Mouse (Mus musculus) CD4-positive, CD25-positive, alpha-beta regulatory T cell, adult 4 months (primary cell): ENCODE data around the gene Nmnat3. TPM values are rescaled to one million over a fixed set of nuclear protein-coding genes. Genes with fewer than 3 reads are reported as not detected.

Experiments used
- ATAC-seq: one replicate; pipeline ENCODE4 v1.8.0; 2017
- polyA plus RNA-seq, 2 experiments: library from polyadenylated mRNA; unstranded; fragments of 100-300 nt; shearing (Covaris generic); gene quantifications; one replicate each; pipeline ENCODE4 v1.2.1; 2017

The Nmnat3 gene
- polyA plus RNA-seq, 2 experiments from 2014 or later: 15.7 to 27.0 TPM

DNA sequence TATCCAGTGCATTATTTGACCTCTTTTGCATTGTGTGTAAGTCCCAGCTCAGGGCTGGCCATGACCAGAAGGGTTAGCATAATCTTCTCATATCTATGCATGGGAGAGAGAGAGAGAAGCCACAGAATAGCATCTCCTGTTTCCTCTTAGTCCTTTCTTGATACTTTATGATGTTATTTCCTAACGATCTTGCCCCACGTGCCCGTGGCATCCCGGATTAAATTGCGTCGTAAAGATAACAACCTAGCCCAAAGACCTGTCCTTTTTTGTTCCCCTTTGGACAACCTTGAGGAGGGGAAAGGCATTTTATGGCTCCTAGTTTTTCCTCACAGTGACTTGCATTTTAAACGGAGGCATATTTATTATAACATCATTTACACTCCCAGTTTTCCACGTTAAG lies 78.8 kb downstream of the Nmnat3 start:
- no peak for ATAC-seq

DNA sequence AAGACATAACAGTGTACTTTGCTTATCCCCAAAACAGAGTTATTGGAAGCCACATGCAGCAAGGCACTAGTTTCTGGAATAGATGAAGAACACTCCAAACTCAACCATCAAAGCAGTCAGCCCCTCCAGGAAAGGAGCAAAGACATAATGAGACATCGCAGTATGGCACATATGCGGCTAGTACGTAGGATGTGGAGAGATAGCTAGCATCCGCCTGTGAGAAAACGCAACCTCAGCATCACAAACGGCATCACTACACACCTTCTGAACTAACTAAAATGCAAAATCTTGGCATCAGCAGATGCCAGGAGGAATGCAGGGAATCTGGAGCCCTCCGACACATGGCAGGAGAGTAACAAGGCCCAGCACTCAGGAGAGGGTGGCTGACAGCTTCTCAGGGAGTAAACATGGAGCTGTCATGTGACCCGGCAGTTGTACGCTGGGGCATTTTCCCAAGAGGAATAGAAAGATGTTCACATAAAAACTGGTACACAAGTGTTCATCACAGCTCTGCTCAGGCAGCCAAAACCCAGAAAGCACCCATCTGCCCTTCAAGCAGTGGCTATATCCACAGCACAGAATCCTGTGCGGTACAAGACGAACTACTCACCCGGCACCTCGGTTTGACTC lies 80.2 kb downstream of the Nmnat3 start:
- ATAC-seq: no peak

DNA sequence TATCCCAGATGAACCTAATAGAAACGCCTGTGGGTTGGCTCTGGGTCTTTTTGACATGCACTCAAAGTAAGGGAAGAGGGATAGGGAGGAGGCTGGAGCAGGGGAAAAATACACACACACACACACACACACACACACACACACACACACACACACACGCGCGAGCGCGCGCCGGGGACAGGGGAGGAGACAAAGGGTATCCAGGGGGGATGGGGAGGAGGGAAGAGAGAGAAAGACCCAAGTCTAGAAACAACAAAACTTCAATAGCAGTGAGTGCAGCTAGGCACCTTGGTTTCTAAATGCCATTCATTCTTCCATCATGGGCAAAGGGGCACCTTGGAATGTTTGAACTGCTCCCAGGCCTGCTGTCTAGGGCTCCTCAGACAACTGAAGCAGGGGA lies 82.5 kb downstream of the Nmnat3 start:
- no peak for ATAC-seq

DNA sequence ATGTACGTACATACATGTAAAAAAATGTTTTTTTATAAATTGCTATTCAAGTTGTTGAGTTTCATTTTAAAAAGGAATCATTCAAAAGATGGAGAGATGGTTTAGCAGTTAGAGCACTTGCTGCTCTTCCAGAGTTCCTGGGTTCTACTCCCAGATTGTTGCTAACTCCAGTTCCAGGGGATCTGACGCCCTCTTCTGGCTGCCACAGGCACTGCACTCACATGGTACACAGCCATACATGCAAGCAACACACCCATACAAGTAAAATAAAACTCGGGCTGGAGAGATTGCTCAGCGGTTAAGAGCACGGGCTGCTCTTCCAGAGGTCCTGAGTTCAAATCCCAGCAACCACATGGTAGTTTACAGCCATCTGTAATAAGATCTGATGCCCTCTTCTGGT lies 86.1 kb downstream of the Nmnat3 start:
- no peak for ATAC-seq

DNA sequence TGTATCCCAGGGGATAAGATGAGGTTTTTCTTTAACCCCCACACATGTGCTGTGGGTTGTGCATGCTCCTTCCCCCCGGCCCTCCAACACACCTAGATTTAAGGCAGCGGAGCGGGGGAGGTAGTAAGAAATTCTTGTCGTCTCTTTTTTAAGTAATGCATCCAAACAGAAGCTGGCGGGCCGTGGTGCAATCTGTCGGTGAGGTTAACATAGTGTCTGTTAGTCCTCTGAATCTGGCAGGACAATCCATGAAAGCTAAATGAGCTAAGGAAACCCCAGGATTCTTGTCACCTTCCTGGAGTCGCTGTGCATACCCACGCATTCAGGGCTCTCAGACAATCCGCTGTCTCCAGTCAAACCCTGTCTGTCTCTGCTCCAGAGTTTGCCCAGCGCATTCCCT lies 87.7 kb downstream of the Nmnat3 start:
- ATAC-seq: no peak

DNA sequence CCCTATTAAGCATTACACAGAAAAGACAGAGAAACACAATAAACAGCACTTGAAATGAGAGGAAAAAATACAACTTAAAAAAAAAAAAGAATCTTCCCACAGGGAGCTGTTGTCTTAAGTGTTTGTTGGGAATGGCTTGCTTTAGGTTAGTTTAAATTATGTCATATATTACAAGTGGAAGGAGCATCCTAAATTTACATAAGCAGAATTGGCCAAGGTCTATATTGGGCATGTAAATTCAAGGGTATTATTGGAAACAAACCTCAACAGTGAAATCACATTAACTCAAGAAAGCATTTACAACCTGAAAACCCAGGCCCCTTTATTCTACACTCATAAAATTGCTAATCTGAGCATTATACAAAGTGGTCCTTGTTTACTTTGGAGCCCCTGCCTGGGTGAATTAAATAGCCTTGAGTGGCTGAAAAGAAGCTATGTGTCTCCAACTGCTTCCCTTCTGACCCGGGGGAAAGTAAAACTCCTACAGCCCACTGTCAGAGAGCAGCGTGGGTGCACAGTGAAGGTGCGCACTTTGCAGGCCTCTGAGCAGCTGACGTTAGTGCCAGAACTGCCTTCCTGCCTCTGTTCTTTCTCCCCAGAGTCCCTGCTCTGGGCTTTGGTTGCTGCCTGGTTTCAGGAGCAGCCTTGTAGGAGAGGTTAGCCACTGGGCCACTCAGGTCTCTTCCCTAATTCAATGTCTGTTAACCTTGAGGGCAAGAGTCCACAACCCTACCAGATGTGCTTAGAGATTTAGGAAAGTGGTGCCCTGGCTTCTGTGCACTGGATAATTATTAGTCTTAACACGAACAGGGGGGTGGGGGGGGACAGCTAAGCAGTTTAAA lies 88.3 kb downstream of the Nmnat3 start:
- no peak for ATAC-seq

DNA sequence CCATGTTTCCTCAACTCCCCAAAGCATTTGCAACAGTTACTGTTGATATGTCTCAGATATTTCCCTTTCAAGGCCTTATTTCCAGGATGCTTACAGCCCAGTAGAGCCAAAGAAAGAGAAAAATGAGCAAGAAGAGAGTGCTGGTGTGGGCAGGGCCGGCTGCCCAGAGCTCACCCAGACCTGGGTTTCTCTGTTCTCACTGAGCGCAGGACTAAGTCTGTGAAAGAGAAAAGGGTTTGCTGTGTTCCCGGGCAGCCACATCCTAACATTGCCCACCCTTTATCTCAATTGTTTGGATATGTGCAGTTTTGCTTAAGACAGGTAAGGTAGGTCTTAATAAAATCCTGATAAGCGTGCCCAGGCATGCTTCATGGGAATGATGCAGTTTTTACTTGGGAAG lies 92.5 kb downstream of the Nmnat3 start:
- no peak for ATAC-seq

DNA sequence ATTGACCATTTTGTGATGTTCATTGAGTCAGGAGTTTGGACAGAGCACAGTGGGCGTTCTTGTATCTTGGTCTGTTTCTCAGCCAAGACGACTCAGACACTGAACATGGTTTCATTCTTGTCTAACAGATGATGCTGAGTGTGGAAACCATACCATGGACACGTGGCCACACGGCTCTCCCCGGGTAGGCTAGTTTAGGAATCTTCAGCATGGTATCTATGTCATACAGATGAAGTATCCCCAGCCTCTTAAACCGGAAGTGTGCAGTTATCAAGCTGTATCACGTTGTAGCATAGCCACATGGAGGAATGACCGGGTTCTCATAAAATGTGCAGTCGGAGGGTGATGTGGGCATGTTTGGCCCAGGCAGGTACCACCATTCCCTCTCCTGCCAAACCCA lies 93.4 kb downstream of the Nmnat3 start:
- no peak for ATAC-seq

DNA sequence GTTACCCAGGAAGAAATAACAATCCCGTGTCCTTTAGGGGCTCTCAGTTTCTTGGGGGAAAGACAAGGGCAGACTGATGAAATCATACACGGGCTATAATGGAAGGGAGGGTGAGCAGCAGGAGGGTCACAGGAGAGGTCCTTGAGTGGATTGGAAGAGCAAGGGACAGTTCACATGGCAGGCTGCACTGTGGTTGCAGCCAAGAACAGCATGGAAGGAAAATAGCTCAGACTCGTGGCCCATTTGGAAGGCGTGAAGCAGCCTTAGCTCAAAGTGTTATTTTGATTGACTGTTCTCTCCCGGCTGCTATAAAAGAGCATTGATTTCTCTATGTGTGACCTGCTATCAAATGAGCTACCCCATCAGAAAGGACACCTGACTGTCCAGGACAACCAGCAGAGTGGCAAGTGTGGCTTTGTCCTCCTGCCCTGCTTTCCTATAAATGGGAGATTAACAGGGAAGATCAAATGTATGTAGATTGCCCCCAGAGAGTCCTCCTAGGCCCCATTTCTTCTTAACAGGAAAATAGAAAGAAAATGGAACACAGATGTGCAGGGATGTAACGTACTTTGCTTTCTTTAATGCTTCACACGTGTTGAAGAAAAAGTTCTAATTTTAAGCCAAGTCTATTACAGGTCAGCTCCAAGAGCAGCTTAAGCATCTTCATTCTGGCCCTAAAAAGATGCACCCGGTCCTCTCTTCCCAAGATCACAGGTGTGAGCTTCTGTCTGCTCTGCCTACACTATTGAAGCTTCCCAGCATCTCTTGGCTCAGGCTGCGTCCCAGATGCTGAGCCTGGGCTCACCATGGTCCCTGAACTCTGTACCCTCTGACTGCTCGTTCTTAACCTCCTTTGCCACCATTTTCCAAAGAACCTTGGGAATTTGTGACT lies 100.8 kb downstream of the Nmnat3 start:
- ATAC-seq: no peak

DNA sequence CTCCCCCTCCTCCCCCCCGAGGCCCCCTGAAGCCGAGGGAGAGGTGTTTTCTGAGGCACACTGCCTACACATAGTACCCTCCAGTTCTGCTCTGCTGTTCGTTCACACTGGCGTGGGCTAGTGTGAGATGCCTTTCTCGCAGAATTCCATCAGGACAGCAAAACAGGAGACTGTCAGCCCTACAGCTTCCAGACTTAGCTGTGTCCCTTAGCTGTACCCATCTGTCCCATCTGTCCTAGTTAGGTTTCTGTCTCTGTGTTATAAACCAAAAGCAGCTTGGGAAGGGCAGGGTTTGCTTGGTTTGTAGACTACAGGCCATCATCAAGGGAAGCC lies 101.4 kb downstream of the Nmnat3 start:
- no peak for ATAC-seq

DNA sequence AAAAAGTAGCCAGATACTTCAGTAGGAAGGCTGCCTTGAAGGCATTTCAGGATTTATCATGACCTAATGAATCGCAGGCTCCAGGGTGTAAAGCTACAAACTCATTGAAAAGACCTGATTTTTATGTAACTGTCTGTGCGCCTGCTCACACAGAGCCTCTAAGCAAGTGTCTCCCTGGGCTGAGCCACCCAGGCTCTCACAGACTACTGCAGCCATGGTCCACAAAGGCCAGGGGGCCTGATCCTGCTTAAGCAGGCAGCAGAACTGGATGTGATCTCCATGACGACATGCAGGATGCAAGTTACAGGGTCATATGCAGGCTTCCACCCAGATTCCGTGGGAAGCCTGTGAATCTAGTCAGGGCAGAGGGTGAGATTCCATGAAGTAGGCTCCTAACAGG lies 106.3 kb downstream of the Nmnat3 start:
- ATAC-seq: no peak

DNA sequence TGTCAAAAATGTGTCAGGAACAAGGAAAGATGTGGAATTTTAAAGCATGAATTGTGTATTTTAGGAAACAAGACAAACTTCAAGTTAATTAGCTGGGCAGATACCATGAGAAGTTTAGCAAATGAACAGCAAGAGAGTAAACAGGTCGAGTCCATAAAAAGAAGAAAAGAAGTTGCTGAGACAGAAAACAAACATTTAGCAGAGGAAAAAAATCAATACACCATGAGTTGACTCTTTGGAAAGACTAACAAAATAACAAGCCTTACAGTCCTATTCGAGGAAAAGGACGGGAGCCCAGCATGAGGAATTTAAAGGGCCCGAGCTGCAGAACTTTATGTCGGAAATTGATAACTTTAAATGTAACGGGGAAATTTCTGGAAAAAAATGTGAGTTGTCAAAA lies 110.0 kb downstream of the Nmnat3 start:
- ATAC-seq: no peak

DNA sequence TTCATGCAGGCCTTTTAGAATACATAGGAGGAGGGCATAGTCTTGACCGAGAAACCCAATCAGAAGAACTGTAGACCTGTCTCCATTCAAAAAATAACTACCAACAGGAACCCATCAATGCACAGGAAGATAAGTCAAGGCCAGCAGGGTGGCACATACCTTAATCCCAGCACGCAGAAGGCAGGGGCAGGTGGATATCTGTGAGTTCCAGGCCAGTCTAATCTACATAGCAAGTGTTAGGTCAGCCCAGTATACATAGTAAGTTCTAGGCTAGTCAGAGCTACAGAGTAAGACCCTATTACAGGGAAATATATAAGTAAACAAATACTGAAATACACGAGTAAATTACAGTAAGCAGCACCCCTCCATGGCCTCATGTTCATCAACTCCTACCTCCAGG lies 110.6 kb downstream of the Nmnat3 start:
- no peak for ATAC-seq

DNA sequence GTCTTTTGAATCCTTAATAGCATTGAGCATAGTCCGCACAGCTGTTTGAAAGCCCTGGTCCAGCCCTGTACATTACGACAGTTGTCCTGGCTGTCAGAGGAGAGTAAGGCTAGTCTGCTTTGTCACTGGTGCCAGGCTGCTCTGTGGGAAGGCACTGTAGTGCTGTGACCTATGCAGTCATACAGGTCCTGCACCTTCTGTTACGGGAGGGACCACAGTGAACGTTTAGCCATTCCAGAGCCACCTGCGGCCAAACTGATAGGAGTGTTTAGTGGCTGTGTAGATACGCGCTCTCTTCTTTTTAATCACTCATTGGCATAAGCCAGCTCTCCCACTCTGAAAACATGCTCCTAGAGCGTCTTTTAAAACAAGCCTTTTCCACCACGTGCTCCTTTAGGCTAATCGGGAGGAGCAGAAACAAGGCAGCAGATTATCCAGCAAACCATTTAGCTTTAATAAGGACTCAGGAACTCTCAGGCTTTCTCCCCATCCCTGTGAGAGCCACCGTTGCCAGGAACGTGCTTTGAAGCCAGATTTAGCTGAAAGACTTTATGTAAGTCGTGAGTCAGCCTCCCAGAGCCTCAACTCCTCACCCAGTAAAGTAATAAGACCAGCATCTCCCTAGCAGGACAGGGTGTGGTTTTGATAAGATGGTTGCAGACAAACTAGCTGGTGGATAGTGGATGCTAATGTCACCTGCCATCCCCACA lies 113.1 kb downstream of the Nmnat3 start:
- no peak for ATAC-seq

DNA sequence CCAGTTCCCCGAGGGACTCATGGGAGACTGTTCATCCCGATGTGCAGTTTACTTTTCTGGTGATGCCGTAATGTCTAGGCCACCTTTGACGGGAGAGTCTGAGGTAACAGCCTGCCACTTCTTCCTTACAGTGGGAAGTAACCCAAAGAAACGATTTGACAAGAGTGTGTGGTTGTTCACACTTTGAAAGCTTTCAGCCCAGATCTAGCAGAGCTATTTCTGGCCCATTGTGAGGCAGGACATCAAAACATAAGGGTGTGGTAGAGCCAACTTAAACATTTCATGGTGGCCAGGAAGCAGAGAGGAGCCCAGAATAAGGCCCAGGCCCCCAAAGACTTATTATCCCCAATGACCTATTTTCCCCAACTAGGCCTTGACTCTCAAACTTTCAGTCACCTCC lies 114.4 kb downstream of the Nmnat3 start:
- no peak for ATAC-seq

DNA sequence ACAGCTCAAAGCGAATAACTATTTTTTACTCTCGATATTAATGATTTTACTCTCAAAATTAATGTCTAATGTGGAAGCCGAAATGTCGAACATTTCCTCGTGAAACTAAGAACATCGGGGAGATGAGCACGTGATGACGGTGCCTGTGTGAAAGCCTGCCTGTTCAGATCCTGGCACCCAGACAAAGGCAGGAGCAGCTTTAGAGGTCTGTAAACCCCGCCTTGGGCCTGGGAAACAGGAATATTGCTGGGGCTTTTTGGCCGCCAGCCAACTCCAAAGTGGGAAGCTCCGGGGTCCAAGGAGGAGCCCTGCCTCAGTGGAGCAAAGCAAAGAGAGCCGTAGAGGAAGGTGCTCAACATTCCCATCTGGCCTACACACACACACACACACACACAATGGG lies 120.5 kb downstream of the Nmnat3 start:
- no peak for ATAC-seq

DNA sequence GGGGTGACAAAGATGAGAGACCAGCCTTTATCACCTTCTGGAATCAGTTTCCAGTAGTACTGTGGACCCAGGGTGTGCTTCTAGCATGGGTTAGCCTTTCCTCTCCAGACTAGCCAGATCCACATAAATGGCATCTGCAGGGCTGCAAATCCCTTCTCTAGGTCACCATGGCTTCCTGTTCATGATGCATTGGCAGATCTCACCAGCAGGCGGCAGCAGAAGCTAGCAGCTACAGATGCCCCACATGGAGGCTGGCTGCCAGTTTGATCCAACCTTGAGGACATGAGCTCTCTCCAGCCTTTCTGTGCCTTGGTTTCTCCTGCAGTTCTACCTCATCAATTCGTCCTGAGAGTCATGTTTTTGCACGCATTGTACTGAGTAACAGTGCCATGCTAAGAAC lies 121.9 kb downstream of the Nmnat3 start:
- ATAC-seq: no peak

DNA sequence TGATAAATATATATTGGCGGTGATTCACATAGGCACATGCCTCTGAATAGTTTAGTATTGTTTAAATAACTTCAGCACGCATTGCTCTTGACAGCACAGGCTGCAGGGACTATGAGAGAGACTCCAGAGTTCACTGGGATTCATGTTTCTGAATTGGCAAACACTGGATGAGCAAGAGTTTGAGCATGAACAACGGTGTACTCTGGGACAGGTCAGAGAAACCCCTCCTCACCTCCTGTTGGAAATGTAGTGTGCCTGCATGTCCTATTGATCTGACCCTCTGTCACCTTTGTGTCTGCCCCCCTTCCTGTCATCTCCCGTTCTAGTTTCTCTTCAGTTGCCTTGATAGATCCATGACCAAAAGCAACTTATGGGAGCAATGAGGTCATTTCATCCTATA lies 128.2 kb downstream of the Nmnat3 start:
- no peak for ATAC-seq

DNA sequence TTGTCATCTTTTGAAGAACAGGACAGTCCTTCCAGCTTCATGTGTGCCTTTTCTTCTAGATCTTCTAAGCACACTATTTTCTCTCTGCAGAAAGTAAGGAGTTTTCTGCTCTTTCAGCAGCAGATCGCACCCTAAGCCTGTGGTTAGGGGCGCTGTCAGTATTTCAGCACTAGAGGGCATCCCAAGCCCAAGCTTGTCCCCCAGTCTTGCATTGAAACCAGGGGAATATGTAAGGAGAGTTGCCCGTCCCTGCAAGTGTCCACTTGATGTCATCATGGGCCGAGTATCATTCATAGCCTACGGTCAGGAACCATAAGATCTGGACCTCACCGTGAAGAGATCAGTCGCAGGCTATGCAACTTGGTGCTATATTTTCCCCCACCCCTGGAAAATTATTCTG lies 130.7 kb downstream of the Nmnat3 start:
- no peak for ATAC-seq

DNA sequence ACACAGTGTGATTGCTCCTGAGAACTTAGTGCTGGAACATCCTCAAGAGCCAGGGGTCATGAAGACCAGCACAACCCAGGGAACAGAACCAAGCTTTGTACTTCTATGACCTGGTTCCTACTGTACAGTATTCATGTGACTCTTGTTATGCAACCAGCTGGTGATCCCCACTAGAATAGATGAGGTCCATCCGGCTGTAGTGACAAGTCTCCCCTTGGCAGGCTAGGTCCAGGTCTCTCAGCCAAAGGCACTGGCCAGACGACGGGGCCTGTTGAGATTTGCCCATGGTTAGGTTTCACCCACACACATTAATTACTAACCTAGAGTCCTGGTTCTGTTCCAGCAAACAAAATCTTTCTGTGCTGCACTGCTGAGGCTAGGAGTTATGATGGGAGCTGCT lies 131.1 kb downstream of the Nmnat3 start:
- ATAC-seq: no peak

DNA sequence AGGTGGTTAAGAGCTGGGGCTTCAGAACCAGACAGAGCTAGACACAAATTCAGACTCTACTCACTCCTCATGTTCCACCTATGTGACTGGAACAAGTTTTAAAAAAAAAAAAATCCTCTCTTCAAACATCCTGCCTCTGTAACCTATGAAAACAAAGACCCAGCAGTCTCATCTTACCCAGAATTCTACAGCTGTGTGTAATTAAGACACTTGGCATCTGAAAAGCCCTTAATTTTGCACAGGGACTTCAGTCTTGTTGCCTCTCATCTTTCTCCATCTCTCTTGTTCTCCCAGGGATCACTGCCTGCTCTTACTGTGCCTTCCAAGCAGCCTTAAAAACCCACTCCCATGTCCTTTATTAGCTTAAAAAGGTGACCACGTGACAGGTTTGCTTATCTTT lies 133.4 kb downstream of the Nmnat3 start:
- ATAC-seq: no peak

DNA sequence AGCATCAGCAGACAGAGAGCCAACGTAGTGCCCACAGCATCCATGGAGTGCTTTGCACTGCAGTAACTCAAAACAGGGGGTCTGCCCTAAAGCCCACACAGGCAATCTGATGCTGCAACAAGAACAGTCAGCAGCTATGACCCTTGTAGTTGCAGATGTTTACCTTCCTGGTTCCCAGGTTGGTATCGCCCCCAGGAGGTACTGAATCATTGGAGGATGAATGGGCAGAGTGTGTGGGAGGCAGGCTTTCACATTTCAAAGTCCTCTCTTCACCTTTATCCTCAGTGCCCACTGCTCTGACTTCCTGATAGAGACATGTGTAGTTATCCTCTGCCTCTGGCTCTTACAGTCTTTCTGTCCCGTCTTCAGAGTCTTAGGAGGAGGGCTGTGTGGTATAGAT lies 134.7 kb downstream of the Nmnat3 start:
- no peak for ATAC-seq

DNA sequence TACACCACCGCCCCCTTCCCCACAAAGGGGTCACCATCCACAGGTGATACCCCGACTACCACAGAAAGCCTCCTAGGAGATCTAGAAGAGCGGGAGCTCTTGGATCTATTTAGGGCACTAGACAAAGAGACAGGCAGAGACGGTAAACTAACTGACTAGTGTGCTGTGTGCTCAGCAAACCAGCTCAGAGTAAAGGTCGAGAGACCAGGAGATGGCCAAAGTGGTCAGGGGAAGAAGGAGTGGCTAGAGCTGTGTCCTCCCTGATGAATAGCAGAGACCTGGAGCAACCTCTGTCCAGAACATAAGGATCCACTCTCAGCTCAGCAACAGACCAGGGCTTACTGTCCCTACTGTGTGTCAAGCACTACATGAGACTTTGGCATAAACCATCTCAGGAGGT lies 135.4 kb downstream of the Nmnat3 start, which contains the start of gene Rbp1:
Gene Rbp1, plus strand, starts transcription at position 306 of the 400 bp plus-strand sequence.
- no peak for ATAC-seq
